Mouse (Mus musculus) lung, embryonic 14.5 days (tissue): ENCODE measurements at regions not wholly inside any gene's neighbourhood (a gene's known extent, or its start where the extent isn't known, plus 50 kb on each side); places are given as distances from the start of the nearest gene placed in this dataset.

Source experiments
- ATAC-seq: fragments of 200-750 bp; cut with Nextera tagmentation; 2 replicates; pipeline ENCODE4 v1.8.0; 2017; ENCODE audit warnings: mild to moderate bottlenecking, moderate TSS enrichment, moderate library complexity; ENCODE audit not compliant: insufficient read depth
- DNase-seq: peaks from one replicate; pipeline ENCODE4 v3.0.0-alpha.2; 2015
- H3K27ac ChIP-seq: fragments of 300-500 bp; sonication (generic); 2 replicates; pipeline ENCODE4 v1.5.1; 2014; ENCODE audit warnings: low read depth, mild to moderate bottlenecking, moderate library complexity
- H3K27me3 ChIP-seq: fragments of 300-500 bp; sonication (generic); 2 replicates; pipeline ENCODE4 v1.6.1; 2014; ENCODE audit warnings: low read length, control low read depth; ENCODE audit not compliant: insufficient read depth
- H3K36me3 ChIP-seq: fragments of 300-500 bp; sonication (generic); 2 replicates; pipeline ENCODE4 v1.6.1; 2014; ENCODE audit warnings: control low read depth; ENCODE audit not compliant: insufficient read depth
- H3K4me1 ChIP-seq: fragments of 300-500 bp; sonication (generic); 2 replicates; pipeline ENCODE4 v1.6.1; 2014; ENCODE audit warnings: antibody characterized with exemption, control low read depth; ENCODE audit not compliant: insufficient read depth
- H3K4me2 ChIP-seq: fragments of 300-500 bp; sonication (generic); 2 replicates; pipeline ENCODE4 v1.6.1; 2014; ENCODE audit warnings: mild to moderate bottlenecking
- H3K4me3 ChIP-seq: fragments of 300-500 bp; sonication (generic); 2 replicates; pipeline ENCODE4 v1.5.1; 2014; ENCODE audit warnings: low read depth, low read length
- H3K9ac ChIP-seq: fragments of 300-500 bp; sonication (generic); 2 replicates; pipeline ENCODE4 v1.6.1; 2014
- H3K9me3 ChIP-seq: fragments of 300-500 bp; sonication (generic); 2 replicates; pipeline ENCODE4 v1.6.1; 2016; ENCODE audit warnings: low read depth, low read length, control low read depth
- CTCF ChIP-seq: IDR thresholded peaks from 2 replicates; pipeline ENCODE4 v1.5.1; 2016; ENCODE audit warnings: antibody characterized with exemption, low read depth
- WGBS: fragments of 180-500 bp; shearing (Covaris S2); extraction: QIAGEN DNeasy Blood & Tissue Kit; methylation state at CpG from one replicate; pipeline ENCODE4 v1.1.7; 2014; 5-methylcytosine and 5-hydroxymethylcytosine counted together

GRCm38 (mm10) chr12:96311137-96311536 is 619.1 kb downstream of the Flrt2 start:
- TF ChIP-seq CTCF: peak; percentile 60
- no peak overlapping the region for H3K27ac ChIP-seq
- 3% methylated on average over 2 of the region's 2 CpGs for whole genome bisulfite sequencing
- no peak overlapping the region for H3K4me2 ChIP-seq
- H3K27me3 ChIP-seq: no peaks in the 10 kb centered on the region
- peak; percentile 72 for DNase-seq
- H3K4me1 ChIP-seq: no peaks in the 10 kb centered on the region
- no peaks in the 10 kb centered on the region for H3K9me3 ChIP-seq
- no peak overlapping the region for H3K4me3 ChIP-seq
- ATAC-seq: no peak
- no peak overlapping the region for H3K9ac ChIP-seq
- no peaks in the 10 kb centered on the region for H3K36me3 ChIP-seq

GRCm38 (mm10) chr12:96323061-96323786 is 631.2 kb downstream of the Flrt2 start:
- H3K4me2 ChIP-seq: no peak overlapping the region
- TF ChIP-seq CTCF: no peak
- WGBS: 41% methylated on average over 10 of the region's 10 CpGs
- no peaks in the 10 kb centered on the region for H3K4me1 ChIP-seq
- no peaks in the 10 kb centered on the region for H3K36me3 ChIP-seq
- H3K27ac ChIP-seq: no peak overlapping the region
- ATAC-seq: peak; percentile 65; the same call in 1 of the 2 replicates
- H3K4me3 ChIP-seq: no peak overlapping the region
- no peak overlapping the region for H3K9ac ChIP-seq
- no peaks in the 10 kb centered on the region for H3K9me3 ChIP-seq
- H3K27me3 ChIP-seq: no peaks in the 10 kb centered on the region
- peak; percentile 71 for DNase-seq

GRCm38 (mm10) chr12:96351143-96351542 is 659.1 kb downstream of the Flrt2 start:
- no peak overlapping the region for H3K4me2 ChIP-seq
- no peaks in the 10 kb centered on the region for H3K9me3 ChIP-seq
- no peak overlapping the region for H3K4me3 ChIP-seq
- no peaks in the 10 kb centered on the region for H3K27me3 ChIP-seq
- no peaks in the 10 kb centered on the region for H3K36me3 ChIP-seq
- ATAC-seq: no peak
- peak; percentile 3 for DNase-seq
- H3K9ac ChIP-seq: no peak overlapping the region
- WGBS: 68% methylated on average over 3 of the region's 3 CpGs
- no peak for TF ChIP-seq CTCF
- no peak overlapping the region for H3K27ac ChIP-seq
- no peaks in the 10 kb centered on the region for H3K4me1 ChIP-seq

DNA sequence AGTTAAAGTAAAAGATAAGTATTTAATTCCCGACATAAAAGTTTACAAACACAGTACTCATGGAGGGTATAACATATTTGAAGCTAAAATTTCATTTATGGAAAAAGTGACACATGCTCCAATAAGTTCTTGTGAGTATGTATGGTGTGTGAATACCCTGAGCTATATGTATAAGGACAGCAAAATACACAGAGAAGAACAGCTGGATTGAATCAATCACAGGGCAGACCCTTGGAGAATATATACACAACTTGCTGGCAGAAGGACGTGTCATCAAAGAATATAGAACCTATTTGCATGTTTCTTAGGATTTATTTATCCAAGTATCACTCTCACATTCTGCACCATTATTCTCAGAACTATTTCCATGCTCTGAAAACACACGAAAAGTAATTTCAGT is 686.9 kb downstream of the Flrt2 start:
- Histone ChIP-seq H3K4me1 (no peaks in the 10 kb centered on the region), H3K27ac (no peak overlapping the region), H3K36me3 (no peaks in the 10 kb centered on the region), H3K27me3 (no peaks in the 10 kb centered on the region), H3K9me3 (no peaks in the 10 kb centered on the region), H3K9ac (no peak overlapping the region), H3K4me3 (no peak overlapping the region), H3K4me2 (no peak overlapping the region)
- whole genome bisulfite sequencing: 31% methylated on average over 3 of the region's 3 CpGs
- DNase-seq (peak; percentile 92), ATAC-seq (peak; percentile 99)
- TF ChIP-seq CTCF: no peak

GRCm38 (mm10) chr12:96419104-96419503 is 727.1 kb downstream of the Flrt2 start:
- WGBS: 20% methylated on average over 3 of the region's 3 CpGs
- no peak overlapping the region for H3K4me3 ChIP-seq
- ATAC-seq: peak; percentile 95
- DNase-seq: peak; percentile 87
- no peaks in the 10 kb centered on the region for H3K9me3 ChIP-seq
- no peaks in the 10 kb centered on the region for H3K27me3 ChIP-seq
- no peaks in the 10 kb centered on the region for H3K4me1 ChIP-seq
- no peak overlapping the region for H3K27ac ChIP-seq
- no peaks in the 10 kb centered on the region for H3K36me3 ChIP-seq
- no peak overlapping the region for H3K4me2 ChIP-seq
- H3K9ac ChIP-seq: no peak overlapping the region
- no peak for TF ChIP-seq CTCF

- DNase-seq (no peak), ATAC-seq (peak; percentile 69)
- TF ChIP-seq CTCF: no peak
- H3K27me3 ChIP-seq: no peaks in the 10 kb centered on the region
- no peaks in the 10 kb centered on the region for H3K4me1 ChIP-seq
- H3K27ac ChIP-seq: no peak overlapping the region
- H3K9me3 ChIP-seq: no peaks in the 10 kb centered on the region
- no peak overlapping the region for H3K4me2 ChIP-seq
- no peaks in the 10 kb centered on the region for H3K36me3 ChIP-seq
- no peak overlapping the region for H3K9ac ChIP-seq
- H3K4me3 ChIP-seq: no peak overlapping the region
These were observed 727.5 kb downstream of the Flrt2 start for GRCm38 (mm10) chr12:96419567-96419966.

GRCm38 (mm10) chr12:96427589-96427988 is 735.6 kb downstream of the Flrt2 start:
- H3K4me1 ChIP-seq: no peaks in the 10 kb centered on the region
- no peak overlapping the region for H3K9ac ChIP-seq
- no peak overlapping the region for H3K4me3 ChIP-seq
- WGBS: 61% methylated on average over 3 of the region's 3 CpGs
- ATAC-seq: no peak
- DNase-seq: peak; percentile 31
- no peak overlapping the region for H3K27ac ChIP-seq
- no peaks in the 10 kb centered on the region for H3K9me3 ChIP-seq
- no peaks in the 10 kb centered on the region for H3K27me3 ChIP-seq
- H3K36me3 ChIP-seq: no peaks in the 10 kb centered on the region
- TF ChIP-seq CTCF: no peak
- H3K4me2 ChIP-seq: no peak overlapping the region
